In genomic region chr11:79830567-79831055, GRCm38 (mm10) we compare ENCODE assay signal across 22 mouse cellular contexts.
DNase-seq lines count a peak whose midpoint lies in the region; ATAC-seq and TF ChIP-seq lines count a peak whose summit lies in the region.
"Had no signal": no experiment of that assay in that cellular context is flagged by ENCODE, and none has a peak within 500 bp of the region (broad histone marks: within the 10 kb centered on the region; RNA-seq: fewer than 3 reads in every experiment).

No protein-coding gene starts in this region.

- no peaks in the 10 kb centered on the region for H3K9me3 ChIP-seq in lung, embryonic 14.5 days (ENCODE audit: low read depth, low read length)
- no peaks in the 10 kb centered on the region for H3K9me3 ChIP-seq in midbrain, postnatal 0 days (ENCODE audit: low read length)
- no peaks in the 10 kb centered on the region for H3K9me3 ChIP-seq in midbrain, embryonic 11.5 days (ENCODE audit: control insufficient read depth, low read length)
- H3K9me3 ChIP-seq: embryonic facial prominence, embryonic 13.5 days; forebrain, embryonic 12.5 days; heart, embryonic 15.5 days; hindbrain, embryonic 10.5 days had no signal

- no peak overlapping the region for H3K4me2 ChIP-seq in lung, embryonic 14.5 days
- H3K4me2 ChIP-seq in midbrain, postnatal 0 days (ENCODE audit: low read depth, low read length, poor library complexity, severe bottlenecking), result no peak overlapping the region
- H3K4me2 ChIP-seq in midbrain, embryonic 11.5 days, result no peak overlapping the region
- H3K4me2 ChIP-seq: embryonic facial prominence, embryonic 13.5 days; forebrain, embryonic 12.5 days; heart, embryonic 11.5 days; heart, embryonic 15.5 days; hindbrain, embryonic 14.5 days had no signal

- no peaks in the 10 kb centered on the region for H3K27me3 ChIP-seq in lung, embryonic 14.5 days (ENCODE audit: insufficient read depth, low read length)
- H3K27me3 ChIP-seq in midbrain, postnatal 0 days (ENCODE audit: insufficient read depth, low read length), result no peaks in the 10 kb centered on the region
- H3K27me3 ChIP-seq in midbrain, embryonic 11.5 days (ENCODE audit: control insufficient read depth, insufficient read depth, low read length), result no peaks in the 10 kb centered on the region
- H3K27me3 ChIP-seq: embryonic facial prominence, embryonic 13.5 days; heart, embryonic 15.5 days had no signal

- no peak overlapping the region for H3K9ac ChIP-seq in lung, embryonic 14.5 days
- H3K9ac ChIP-seq in midbrain, postnatal 0 days (replicated peaks; ENCODE audit: low read length, poor library complexity, severe bottlenecking), result no peak overlapping the region
- no peak overlapping the region for H3K9ac ChIP-seq in midbrain, embryonic 11.5 days (ENCODE audit: low read length)
- H3K9ac ChIP-seq: embryonic facial prominence, embryonic 13.5 days; forebrain, embryonic 12.5 days; forebrain, postnatal 0 days; heart, embryonic 15.5 days; hindbrain, embryonic 14.5 days had no signal

- no peak for ATAC-seq in lung, embryonic 14.5 days (ENCODE audit: insufficient read depth)
- ATAC-seq in midbrain, postnatal 0 days (ENCODE audit: low FRiP score), result no peak
- ATAC-seq in midbrain, embryonic 11.5 days (ENCODE audit: low FRiP score), result no peak
- ATAC-seq: forebrain, postnatal 0 days; inflammation-experienced regulatory T-cells, adult 6 months had no signal

- 52% methylated on average over 5 of the region's 5 CpGs for WGBS in lung, embryonic 14.5 days
- WGBS in lung, adult 2 months, result 72% methylated on average over 5 of the region's 5 CpGs
- 79% methylated on average over 5 of the region's 5 CpGs for WGBS in midbrain, postnatal 0 days
- WGBS in midbrain, embryonic 11.5 days, result 83% methylated on average over 5 of the region's 5 CpGs

- DNase-seq in gastrocnemius, postnatal 10 days, result peak; percentile 55
- DNase-seq in gastrocnemius, postnatal 36 days, result no peak
- DNase-seq in lung, embryonic 14.5 days, result peak; percentile 74
- DNase-seq in lung, adult 2 months, result no peak
- DNase-seq in midbrain, postnatal 0 days (ENCODE audit: low spot score), result peak; percentile 13
- no peak for DNase-seq in midbrain, embryonic 11.5 days (ENCODE audit: low spot score, missing footprints)
- no peak for DNase-seq in heart, postnatal 10 days
- DNase-seq in adrenal gland, adult 18-20 months (ENCODE audit: low spot score in 2 of 2), result no peak
- DNase-seq: adrenal gland, postnatal 10 days; cerebellum, adult 11 months; cerebellum, adult 8-10 months; cerebellum, postnatal 36 days; forebrain, postnatal 0 days; gastrocnemius, adult 2 months; heart, adult 2 months had no signal

- intact Hi-C loops in gastrocnemius, postnatal 36 days (cut with DNase I), result no loop called here
- intact Hi-C loops in heart, postnatal 10 days (cut with DNase I), result no loop called here

- no peaks in the 10 kb centered on the region for H3K4me1 ChIP-seq in lung, embryonic 14.5 days (ENCODE audit: insufficient read depth)
- H3K4me1 ChIP-seq in lung, adult 2 months (ENCODE audit: control insufficient read depth, insufficient read depth, low read length), result no peaks in the 10 kb centered on the region
- no peaks in the 10 kb centered on the region for H3K4me1 ChIP-seq in midbrain, postnatal 0 days (ENCODE audit: insufficient read depth, low read length)
- H3K4me1 ChIP-seq in midbrain, embryonic 11.5 days (ENCODE audit: control insufficient read depth, insufficient read depth, low read length), result no peaks in the 10 kb centered on the region

- no peak for TF ChIP-seq CTCF in lung, embryonic 14.5 days (IDR thresholded peaks at IDR 0.05; ENCODE audit: low read depth)
- TF ChIP-seq CTCF in lung, adult 2 months (IDR thresholded peaks at IDR 0.05; ENCODE audit: insufficient read depth, low read length), result no peak
- TF ChIP-seq CTCF in midbrain, postnatal 0 days (IDR thresholded peaks at IDR 0.05), result no peak

- no peak overlapping the region for H3K4me3 ChIP-seq in lung, embryonic 14.5 days (ENCODE audit: low read depth, low read length)
- H3K4me3 ChIP-seq in lung, adult 2 months (replicated peaks; ENCODE audit: extremely low read depth, low read depth, low read length), result no peak overlapping the region
- no peak overlapping the region for H3K4me3 ChIP-seq in midbrain, postnatal 0 days (ENCODE audit: low read depth, low read length)
- H3K4me3 ChIP-seq in midbrain, embryonic 11.5 days (ENCODE audit: low read depth, low read length), result no peak overlapping the region
- H3K4me3 ChIP-seq: embryonic facial prominence, embryonic 13.5 days; forebrain, embryonic 12.5 days; gastrocnemius, adult 2 months; heart, adult 2 months; heart, embryonic 15.5 days; hindbrain, embryonic 10.5 days had no signal

- no peak overlapping the region for H3K27ac ChIP-seq in lung, embryonic 14.5 days (ENCODE audit: low read depth)
- no peak overlapping the region for H3K27ac ChIP-seq in midbrain, postnatal 0 days (ENCODE audit: low read depth, low read length)
- no peak overlapping the region for H3K27ac ChIP-seq in midbrain, embryonic 11.5 days (ENCODE audit: low read depth, low read length)
- H3K27ac ChIP-seq: embryonic facial prominence, embryonic 13.5 days; forebrain, embryonic 12.5 days; gastrocnemius, adult 2 months; heart, adult 2 months; heart, embryonic 15.5 days; hindbrain, embryonic 10.5 days; hindbrain, embryonic 14.5 days had no signal

- no peak for TF ChIP-seq POLR2A in lung, adult 2 months (IDR thresholded peaks at IDR 0.05; ENCODE audit: borderline replicate concordance, extremely low read depth, low read depth, low read length)

- H3K36me3 ChIP-seq in lung, embryonic 14.5 days (ENCODE audit: insufficient read depth), result no peaks in the 10 kb centered on the region
- no peaks in the 10 kb centered on the region for H3K36me3 ChIP-seq in midbrain, postnatal 0 days (ENCODE audit: insufficient read depth, low read length)
- H3K36me3 ChIP-seq in midbrain, embryonic 11.5 days (ENCODE audit: control insufficient read depth, insufficient read depth, low read length), result no peaks in the 10 kb centered on the region
- H3K36me3 ChIP-seq: embryonic facial prominence, embryonic 13.5 days; forebrain, embryonic 12.5 days; heart, embryonic 15.5 days; hindbrain, embryonic 10.5 days had no signal

Comparison
In these comparisons a context has a peak if more than half of its experiments do, and no peak if none do; other contexts are left out.
1. DNase-seq: peak in gastrocnemius, postnatal 10 days (single experiment), lung, embryonic 14.5 days (single experiment) and midbrain, postnatal 0 days (single experiment); none in gastrocnemius, postnatal 36 days (0 of 2), lung, adult 2 months (single experiment), midbrain, embryonic 11.5 days (single experiment), heart, postnatal 10 days (0 of 2) and adrenal gland, adult 18-20 months (0 of 2).